ENCODE assay signal across 9 mouse cellular contexts in genomic region chr7:70348064-70348976, GRCm38 (mm10). TPM values are rescaled to one million over a fixed set of nuclear protein-coding genes. Genes with fewer than 3 reads are reported as not detected.
DNase-seq lines count a peak whose midpoint lies in the region; ATAC-seq and TF ChIP-seq lines count a peak whose summit lies in the region.
"Had no signal": no experiment of that assay in that cellular context is flagged by ENCODE, and none has a peak within 500 bp of the region (broad histone marks: within the 10 kb centered on the region; RNA-seq: fewer than 3 reads in every experiment).

No protein-coding gene starts in this region.

- H3K4me2 ChIP-seq in embryonic facial prominence, embryonic 11.5 days (ENCODE audit: low read depth, low read length): peak overlapping the region; percentile 90
- H3K4me2 ChIP-seq in intestine, embryonic 16.5 days (ENCODE audit: low read depth, low read length): no peak overlapping the region
- peak overlapping the region; percentile 79 for H3K4me2 ChIP-seq in midbrain, embryonic 14.5 days (ENCODE audit: low read length)

- peak overlapping the region; percentile 87 for H3K9ac ChIP-seq in embryonic facial prominence, embryonic 11.5 days (replicated peaks; ENCODE audit: low read length)
- 0 out of 2 replicates have a peak overlapping the region, but pooled peaks have one; percentile 0 for H3K9ac ChIP-seq in intestine, embryonic 16.5 days (ENCODE audit: low read depth, low read length)
- peak overlapping the region; percentile 79 for H3K9ac ChIP-seq in midbrain, embryonic 14.5 days (replicated peaks; ENCODE audit: low read length)

- no peak for TF ChIP-seq CTCF in gastrocnemius, adult 2 months (IDR thresholded peaks at IDR 0.05)

- no peaks in the 10 kb centered on the region; the same call in 1 of the 2 replicates for H3K36me3 ChIP-seq in embryonic facial prominence, embryonic 11.5 days (replicated peaks; ENCODE audit: control insufficient read depth, insufficient read depth, low read depth, low read length)
- no peaks in the 10 kb centered on the region for H3K36me3 ChIP-seq in intestine, embryonic 16.5 days (ENCODE audit: control insufficient read depth, insufficient read depth, low read length)
- H3K36me3 ChIP-seq in midbrain, embryonic 14.5 days (ENCODE audit: control insufficient read depth, insufficient read depth, low read length): no peaks in the 10 kb centered on the region

- 5% methylated on average over 30 of the region's 30 CpGs for WGBS in embryonic facial prominence, embryonic 11.5 days
- WGBS in intestine, embryonic 16.5 days: 51% methylated on average over 30 of the region's 30 CpGs
- WGBS in midbrain, embryonic 14.5 days: 6% methylated on average over 30 of the region's 30 CpGs

- intact Hi-C loops in gastrocnemius, adult 2 months (cut with DNase I): loop anchor here (10.0 kb wide), 1 partner anchor 1026 kb away; no protein-coding TSS in a partner anchor
- intact Hi-C loops in gastrocnemius, postnatal 14 days (cut with DNase I; ENCODE audit: low total_unique reads): loop anchor here (5.0 kb wide), 1 partner anchor 1524 kb away; no protein-coding TSS in a partner anchor

- H3K27me3 ChIP-seq in embryonic facial prominence, embryonic 11.5 days (ENCODE audit: control insufficient read depth, insufficient read depth, low read length): no peaks in the 10 kb centered on the region
- H3K27me3 ChIP-seq in intestine, embryonic 16.5 days (replicated peaks; ENCODE audit: control insufficient read depth, insufficient read depth, low read length): no peaks in the 10 kb centered on the region
- H3K27me3 ChIP-seq in midbrain, embryonic 14.5 days (ENCODE audit: control insufficient read depth, insufficient read depth, low read length): peaks cover 75% of the 10 kb centered on the region

- no peak for ATAC-seq in embryonic facial prominence, embryonic 11.5 days (replicated peaks; ENCODE audit: insufficient number of reproducible peaks, low FRiP score, low TSS enrichment, low read depth)
- ATAC-seq in intestine, embryonic 16.5 days: no peak
- ATAC-seq in midbrain, embryonic 14.5 days (ENCODE audit: low FRiP score, low TSS enrichment): no peak

- H3K27ac ChIP-seq in gastrocnemius, adult 2 months: peak overlapping the region; percentile 92
- H3K27ac ChIP-seq in embryonic facial prominence, embryonic 11.5 days (replicated peaks; ENCODE audit: low read depth, low read length): peak overlapping the region; percentile 98
- no peak overlapping the region for H3K27ac ChIP-seq in intestine, embryonic 16.5 days (ENCODE audit: low read length)
- H3K27ac ChIP-seq in midbrain, embryonic 14.5 days (replicated peaks; ENCODE audit: low read depth, low read length): peak overlapping the region; percentile 95

- peak overlapping the region; percentile 94 for H3K4me3 ChIP-seq in gastrocnemius, adult 2 months
- H3K4me3 ChIP-seq in embryonic facial prominence, embryonic 11.5 days (ENCODE audit: low read depth, low read length): peak overlapping the region; percentile 17
- H3K4me3 ChIP-seq in intestine, embryonic 16.5 days (ENCODE audit: low read length): no peak overlapping the region
- peak overlapping the region; percentile 50 for H3K4me3 ChIP-seq in midbrain, embryonic 14.5 days (replicated peaks; ENCODE audit: low read depth, low read length)

- DNase-seq in gastrocnemius, adult 2 months: no peak
- DNase-seq in gastrocnemius, postnatal 14 days: no peak
- DNase-seq in embryonic facial prominence, embryonic 11.5 days (ENCODE audit: low spot score): no peak
- DNase-seq in midbrain, embryonic 14.5 days: no peak
- DNase-seq in thymus, postnatal 25 days: no peak
- no peak for DNase-seq in urinary bladder, postnatal 10 days (ENCODE audit: low spot score)
- no peak for DNase-seq in spleen, postnatal 10 days (ENCODE audit: low spot score in 2 of 2)

- no peaks in the 10 kb centered on the region for H3K9me3 ChIP-seq in embryonic facial prominence, embryonic 11.5 days (replicated peaks; ENCODE audit: control insufficient read depth, low read length)
- H3K9me3 ChIP-seq in intestine, embryonic 16.5 days (ENCODE audit: control insufficient read depth, low read length): no peaks in the 10 kb centered on the region
- no peaks in the 10 kb centered on the region for H3K9me3 ChIP-seq in midbrain, embryonic 14.5 days (ENCODE audit: control insufficient read depth, low read length)

- peaks cover 15% of the 10 kb centered on the region for H3K4me1 ChIP-seq in embryonic facial prominence, embryonic 11.5 days (ENCODE audit: control insufficient read depth, insufficient read depth, low read length)
- H3K4me1 ChIP-seq in intestine, embryonic 16.5 days (ENCODE audit: control insufficient read depth, insufficient read depth, low read length): peaks cover 19% of the 10 kb centered on the region
- H3K4me1 ChIP-seq in midbrain, embryonic 14.5 days (ENCODE audit: control insufficient read depth, insufficient read depth, low read length): 0 out of 2 replicates have a peak, but pooled peaks cover 7% of the 10 kb centered on the region

RNA-seq across cellular contexts. Expression of gene Nr2f2, which starts 18.2 kb away (rescaled TPM):
- total RNA-seq in gastrocnemius, adult 2 months (2021): 10 to 100 TPM; 15.8 to 16.2 TPM
- 10 to 100 TPM; 22.2 to 30.2 TPM for total RNA-seq in gastrocnemius, postnatal 14 days (2021)
- polyA plus RNA-seq in embryonic facial prominence, embryonic 11.5 days (2014; fragmentation: Nextera tagmentation; extraction: Ambion mirVana): 106 and 114 TPM in 2 replicates
- 22.2 and 24.6 TPM in 2 replicates for polyA plus RNA-seq in intestine, embryonic 16.5 days (2015; fragmentation: Nextera tagmentation; extraction: Ambion mirVana)
- 113 and 120 TPM in 2 replicates for polyA plus RNA-seq in midbrain, embryonic 14.5 days (2014; fragmentation: Nextera tagmentation; extraction: Ambion mirVana)
- total RNA-seq: granulocyte monocyte progenitor cell, adult 5-6 weeks had no signal

Comparison
In these comparisons a context has a peak if more than half of its experiments do, and no peak if none do; other contexts are left out.
1. H3K9ac ChIP-seq: peak in every context shown above with its lines; median percentile 87 in embryonic facial prominence, embryonic 11.5 days; 79 in midbrain, embryonic 14.5 days; 0 in intestine, embryonic 16.5 days.